Mouse (Mus musculus): ENCODE data around the gene Syn2. TPM values are rescaled to one million over a fixed set of nuclear protein-coding genes. Genes with fewer than 3 reads are reported as not detected.

Gene Syn2
- polyA plus RNA-seq, 1 experiment from 2014 or later: 1.4 TPM

- Histone ChIP-seq H3K9me3 (replicated peaks) (no peaks in the 10 kb centered on the region), H3K4me2 (no peak overlapping the region), H3K4me3 (no peak overlapping the region), H3K27me3 (replicated peaks) (peaks cover 82% of the 10 kb centered on the region), H3K27ac (ENCODE audit: poor library complexity, severe bottlenecking) (no peak overlapping the region), H3K36me3 (no peaks in the 10 kb centered on the region), H3K4me1 (replicated peaks) (peaks cover 34% of the 10 kb centered on the region), H3K9ac (no peak overlapping the region)
- ATAC-seq (ENCODE audit: insufficient number of reproducible peaks, low FRiP score): no peak
- WGBS: 84% methylated on average over 10 of the region's 10 CpGs
Measured at GRCm38 (mm10) chr6:115273346-115273745, 138.6 kb downstream of the Syn2 start.

- 81% methylated on average over 9 of the region's 9 CpGs for WGBS
- H3K27ac ChIP-seq (ENCODE audit: poor library complexity, severe bottlenecking): no peak overlapping the region
- no peak for ATAC-seq (ENCODE audit: insufficient number of reproducible peaks, low FRiP score)
Measured at GRCm38 (mm10) chr6:115274705-115275104, 140.0 kb downstream of the Syn2 start.

GRCm38 (mm10) chr6:115275116-115275815, 140.6 kb downstream of the Syn2 start:
- ATAC-seq (ENCODE audit: insufficient number of reproducible peaks, low FRiP score): no peak
- Histone ChIP-seq H3K9me3 (replicated peaks) (no peaks in the 10 kb centered on the region), H3K4me1 (replicated peaks) (peaks cover 28% of the 10 kb centered on the region), H3K36me3 (no peaks in the 10 kb centered on the region), H3K27me3 (replicated peaks) (peaks cover 82% of the 10 kb centered on the region), H3K4me3 (no peak overlapping the region), H3K4me2 (no peak overlapping the region), H3K27ac (ENCODE audit: poor library complexity, severe bottlenecking) (no peak overlapping the region), H3K9ac (no peak overlapping the region)
- 85% methylated on average over 10 of the region's 10 CpGs for WGBS

More at GRCm38 (mm10) chr6:115274705-115275104, 140.0 kb downstream of the Syn2 start:
- no peaks in the 10 kb centered on the region for H3K36me3 ChIP-seq
- H3K9ac ChIP-seq: no peak overlapping the region
- peaks cover 83% of the 10 kb centered on the region for H3K27me3 ChIP-seq (replicated peaks)
- H3K4me3 ChIP-seq: no peak overlapping the region
- peaks cover 34% of the 10 kb centered on the region for H3K4me1 ChIP-seq (replicated peaks)
- no peak overlapping the region for H3K4me2 ChIP-seq
- no peaks in the 10 kb centered on the region for H3K9me3 ChIP-seq (replicated peaks)

GRCm38 (mm10) chr6:115278086-115278485, 143.4 kb downstream of the Syn2 start:
- Histone ChIP-seq H3K4me2 (no peak overlapping the region), H3K4me1 (replicated peaks) (0 out of 2 replicates have a peak, but pooled peaks cover 8% of the 10 kb centered on the region), H3K36me3 (no peaks in the 10 kb centered on the region), H3K9ac (no peak overlapping the region), H3K27me3 (replicated peaks) (peaks cover 95% of the 10 kb centered on the region), H3K4me3 (no peak overlapping the region), H3K9me3 (replicated peaks) (no peaks in the 10 kb centered on the region), H3K27ac (ENCODE audit: poor library complexity, severe bottlenecking) (no peak overlapping the region)
- ATAC-seq (ENCODE audit: insufficient number of reproducible peaks, low FRiP score): no peak
- WGBS: 70% methylated on average over 8 of the region's 8 CpGs

- Histone ChIP-seq H3K4me1 (replicated peaks) (0 out of 2 replicates have a peak, but pooled peaks cover 8% of the 10 kb centered on the region), H3K9ac (no peak overlapping the region), H3K36me3 (no peaks in the 10 kb centered on the region), H3K4me2 (no peak overlapping the region), H3K4me3 (no peak overlapping the region), H3K27me3 (replicated peaks) (peaks cover 94% of the 10 kb centered on the region), H3K9me3 (replicated peaks) (no peaks in the 10 kb centered on the region), H3K27ac (ENCODE audit: poor library complexity, severe bottlenecking) (no peak overlapping the region)
- WGBS: 61% methylated on average over 2 of the region's 2 CpGs
- no peak for ATAC-seq (ENCODE audit: insufficient number of reproducible peaks, low FRiP score)
Measured at GRCm38 (mm10) chr6:115279639-115280038, 144.9 kb downstream of the Syn2 start.

- Histone ChIP-seq H3K4me2 (no peak overlapping the region), H3K36me3 (no peaks in the 10 kb centered on the region), H3K9me3 (replicated peaks) (no peaks in the 10 kb centered on the region), H3K27me3 (replicated peaks) (peaks cover 77% of the 10 kb centered on the region), H3K9ac (no peak overlapping the region), H3K4me1 (replicated peaks) (peaks cover 7% of the 10 kb centered on the region), H3K4me3 (no peak overlapping the region), H3K27ac (ENCODE audit: poor library complexity, severe bottlenecking) (no peak overlapping the region)
- 67% methylated on average over 2 of the region's 2 CpGs for WGBS
- ATAC-seq (ENCODE audit: insufficient number of reproducible peaks, low FRiP score): no peak
Measured at GRCm38 (mm10) chr6:115284153-115284552, 149.5 kb downstream of the Syn2 start.

- Histone ChIP-seq H3K9ac (no peak overlapping the region), H3K27me3 (replicated peaks) (peaks cover 68% of the 10 kb centered on the region), H3K36me3 (no peaks in the 10 kb centered on the region), H3K4me2 (no peak overlapping the region), H3K4me3 (no peak overlapping the region), H3K4me1 (replicated peaks) (peaks cover 16% of the 10 kb centered on the region), H3K27ac (ENCODE audit: poor library complexity, severe bottlenecking) (no peak overlapping the region), H3K9me3 (replicated peaks) (no peaks in the 10 kb centered on the region)
- ATAC-seq (ENCODE audit: insufficient number of reproducible peaks, low FRiP score): no peak
- WGBS: 64% methylated on average over 6 of the region's 6 CpGs
Measured at GRCm38 (mm10) chr6:115286441-115286840, 151.7 kb downstream of the Syn2 start.

- ATAC-seq (ENCODE audit: insufficient number of reproducible peaks, low FRiP score): no peak
Measured at GRCm38 (mm10) chr6:115288223-115288622, 153.5 kb downstream of the Syn2 start.

GRCm38 (mm10) chr6:115290561-115290960, 155.9 kb downstream of the Syn2 start:
- H3K4me1 ChIP-seq (replicated peaks): peaks cover 27% of the 10 kb centered on the region
- no peak overlapping the region for H3K27ac ChIP-seq (ENCODE audit: poor library complexity, severe bottlenecking)
- no peak for ATAC-seq (ENCODE audit: insufficient number of reproducible peaks, low FRiP score)
- no peak overlapping the region for H3K4me3 ChIP-seq
- peaks cover 53% of the 10 kb centered on the region for H3K27me3 ChIP-seq (replicated peaks)
- H3K9ac ChIP-seq: no peak overlapping the region
- WGBS: 29% methylated on average over 5 of the region's 5 CpGs
- H3K9me3 ChIP-seq (replicated peaks): no peaks in the 10 kb centered on the region
- H3K4me2 ChIP-seq: no peak overlapping the region
- no peaks in the 10 kb centered on the region for H3K36me3 ChIP-seq

More at GRCm38 (mm10) chr6:115288223-115288622, 153.5 kb downstream of the Syn2 start:
- Histone ChIP-seq H3K4me2 (no peak overlapping the region), H3K36me3 (no peaks in the 10 kb centered on the region), H3K27me3 (replicated peaks) (peaks cover 56% of the 10 kb centered on the region), H3K27ac (ENCODE audit: poor library complexity, severe bottlenecking) (no peak overlapping the region), H3K4me1 (replicated peaks) (peaks cover 25% of the 10 kb centered on the region), H3K9ac (no peak overlapping the region), H3K9me3 (replicated peaks) (no peaks in the 10 kb centered on the region), H3K4me3 (no peak overlapping the region)
- 83% methylated on average over 3 of the region's 3 CpGs for whole genome bisulfite sequencing

GRCm38 (mm10) chr6:115291068-115291467, 156.4 kb downstream of the Syn2 start:
- peaks cover 53% of the 10 kb centered on the region for H3K27me3 ChIP-seq (replicated peaks)
- ATAC-seq (ENCODE audit: insufficient number of reproducible peaks, low FRiP score): no peak
- H3K9ac ChIP-seq: no peak overlapping the region
- 79% methylated on average over 2 of the region's 2 CpGs for WGBS
- H3K4me2 ChIP-seq: no peak overlapping the region
- H3K4me1 ChIP-seq (replicated peaks): peaks cover 27% of the 10 kb centered on the region
- H3K9me3 ChIP-seq (replicated peaks): no peaks in the 10 kb centered on the region
- H3K4me3 ChIP-seq: no peak overlapping the region
- no peaks in the 10 kb centered on the region for H3K36me3 ChIP-seq
- H3K27ac ChIP-seq (ENCODE audit: poor library complexity, severe bottlenecking): no peak overlapping the region

- WGBS: 90% methylated on average over 6 of the region's 6 CpGs
- no peak for ATAC-seq (ENCODE audit: insufficient number of reproducible peaks, low FRiP score)
- H3K27me3 ChIP-seq (replicated peaks): peaks cover 52% of the 10 kb centered on the region
- no peak overlapping the region for H3K27ac ChIP-seq (ENCODE audit: poor library complexity, severe bottlenecking)
- no peaks in the 10 kb centered on the region for H3K36me3 ChIP-seq
- H3K9me3 ChIP-seq (replicated peaks): no peaks in the 10 kb centered on the region
- no peak overlapping the region for H3K9ac ChIP-seq
- H3K4me2 ChIP-seq: no peak overlapping the region
- H3K4me3 ChIP-seq: no peak overlapping the region
- H3K4me1 ChIP-seq (replicated peaks): peaks cover 27% of the 10 kb centered on the region
Measured at GRCm38 (mm10) chr6:115291823-115292222, 157.1 kb downstream of the Syn2 start.

GRCm38 (mm10) chr6:115292621-115293020, 157.9 kb downstream of the Syn2 start:
- Histone ChIP-seq H3K9me3 (replicated peaks) (no peaks in the 10 kb centered on the region), H3K27ac (ENCODE audit: poor library complexity, severe bottlenecking) (no peak overlapping the region), H3K27me3 (replicated peaks) (peaks cover 52% of the 10 kb centered on the region), H3K4me3 (no peak overlapping the region), H3K4me1 (replicated peaks) (peaks cover 21% of the 10 kb centered on the region), H3K4me2 (no peak overlapping the region), H3K9ac (no peak overlapping the region), H3K36me3 (no peaks in the 10 kb centered on the region)
- 27% methylated on average over 6 of the region's 6 CpGs for WGBS
- ATAC-seq (ENCODE audit: insufficient number of reproducible peaks, low FRiP score): no peak
